Mouse (Mus musculus): Measurements from ENCODE around the gene Gm20517. TPM values are rescaled to one million over a fixed set of nuclear protein-coding genes. Genes with fewer than 3 reads are reported as not detected.

Gene Gm20517
- total RNA-seq, 2 experiments from 2014 or later, result 4.4 to 5.5 TPM

- Histone ChIP-seq H3K4me3 (no peak within 1 kb of the TSS), H3K27ac (no peak within 1 kb of the TSS)
- no peak for TF ChIP-seq CTCF (conservative IDR thresholded peaks at IDR 0.05)
- DNase-seq (ENCODE audit: low spot score in 2 of 2), result no peak
Measured at GRCm38 (mm10) chr17:47726566-47726965, 115.2 kb downstream of the Gm20517 start, which contains the start of gene Pgc. Pgc (plus strand) TSS chr17:47726842.

GRCm38 (mm10) chr17:47730633-47731575, 119.5 kb downstream of the Gm20517 start:
- no peak overlapping the region for H3K27ac ChIP-seq
- DNase-seq (ENCODE audit: low spot score in 2 of 2), result no peak
- TF ChIP-seq CTCF (conservative IDR thresholded peaks at IDR 0.05), result peak; percentile 38
- no peak overlapping the region for H3K4me3 ChIP-seq

Other genes starting within 250 kb of the Gm20517 start
- gene Mrps10, start 242.7 kb upstream of the Gm20517 start, total RNA-seq (2021), result 10 to 100 TPM; 28.3 to 30.1 TPM
- gene Guca1b, start 226.2 kb upstream of the Gm20517 start, total RNA-seq (2021), result 1 to 10 TPM; 1.7 to 2.2 TPM
- under 1 TPM; 0.44 to 0.71 TPM for gene Guca1a, start 211.0 kb upstream of the Gm20517 start, total RNA-seq (2021)
- under 1 TPM; 0.44 to 0.74 TPM for gene AI661453, start 175.0 kb upstream of the Gm20517 start, total RNA-seq (2021)
- gene 1700001C19Rik, start 174.2 kb upstream of the Gm20517 start, total RNA-seq (2021), result not detected
- 10 to 100 TPM; 20.5 to 26.2 TPM for gene Taf8, start 109.3 kb upstream of the Gm20517 start, total RNA-seq (2021)
- 10 to 100 TPM; 33.9 to 41.8 TPM for gene Ccnd3, start 106.5 kb upstream of the Gm20517 start, total RNA-seq (2021)
- 10 to 100 TPM; 18.1 to 18.2 TPM for gene Bysl, start 97 bp upstream of the Gm20517 start, total RNA-seq (2021)
- 10 to 100 TPM; 31.6 to 36.0 TPM for gene Med20, start within 50 bp of the Gm20517 start, total RNA-seq (2021)
- 10 to 100 TPM; 11.5 to 12.3 TPM for gene Usp49, start 19.1 kb downstream of the Gm20517 start, total RNA-seq (2021)
- gene Tomm6, start 76.8 kb downstream of the Gm20517 start, total RNA-seq (2021), result 100 to 1,000 TPM; 204 to 205 TPM
- gene Frs3, start 77.4 kb downstream of the Gm20517 start, total RNA-seq (2021), result 10 to 100 TPM; 23.8 to 29.0 TPM
- 1 to 10 TPM; 4.1 to 4.4 TPM for gene Gm21981, start 82.9 kb downstream of the Gm20517 start, total RNA-seq (2021)
- gene Prickle4, start 83.1 kb downstream of the Gm20517 start, total RNA-seq (2021), result 1 to 10 TPM; 2.5 to 2.8 TPM
- gene Pgc, start 115.3 kb downstream of the Gm20517 start, total RNA-seq (2021), result not detected
- gene Tfeb, start 125.4 kb downstream of the Gm20517 start, total RNA-seq (2021), result 10 to 100 TPM; 12.0 to 13.1 TPM
- gene Mdfi, start 223.1 kb downstream of the Gm20517 start, total RNA-seq (2021), result under 1 TPM; 0.49 to 0.83 TPM